Mouse (Mus musculus) small intestine, adult 2 months (tissue): Measurements from ENCODE around the gene Rtn4ip1. TPM values are rescaled to one million over a fixed set of nuclear protein-coding genes. Genes with fewer than 3 reads are reported as not detected.
"Not testable (repeated sequence)": the region's sequence is repeated elsewhere in the genome, so short reads cannot be mapped to it uniquely, and the experiment has no call there.

Source experiments
- H3K27ac ChIP-seq: fragments of 200-500 bp; 2 replicates; pipeline ENCODE4 v1.5.1; 2012; ENCODE audit warnings: low read depth, low read length, control low read depth, inconsistent platforms; ENCODE audit not compliant: insufficient read depth
- H3K27me3 ChIP-seq: fragments of 200-500 bp; 2 replicates; pipeline ENCODE4 v1.6.1; 2012; ENCODE audit warnings: mild to moderate bottlenecking, moderate library complexity, low read length, inconsistent platforms; ENCODE audit not compliant: control insufficient read depth, insufficient read depth
- H3K36me3 ChIP-seq: fragments of 200-500 bp; 2 replicates; pipeline ENCODE4 v1.6.1; 2012; ENCODE audit warnings: mild to moderate bottlenecking, low read length, control low read depth, inconsistent platforms; ENCODE audit not compliant: control insufficient read depth, insufficient read depth
- H3K4me1 ChIP-seq: fragments of 200-500 bp; 2 replicates; pipeline ENCODE4 v1.6.1; 2012; ENCODE audit warnings: low read length, inconsistent platforms, mixed read lengths; ENCODE audit not compliant: control insufficient read depth, insufficient read depth, insufficient read length
- H3K4me3 ChIP-seq: fragments of 200-500 bp; 2 replicates; pipeline ENCODE4 v1.5.1; 2012; ENCODE audit warnings: low read depth, mild to moderate bottlenecking, control low read depth, inconsistent platforms, low read length, moderate library complexity
- CTCF ChIP-seq: fragments of 200-500 bp; IDR thresholded peaks from 2 replicates; pipeline ENCODE4 v1.5.1; 2012; ENCODE audit warnings: low read depth, mild to moderate bottlenecking, control low read depth, inconsistent platforms, low read length, moderate library complexity, mixed read lengths; ENCODE audit not compliant: insufficient replicate concordance, insufficient read length; ENCODE audit errors: extremely low read depth
- POLR2A ChIP-seq: fragments of 200-500 bp; IDR thresholded peaks from 2 replicates; pipeline ENCODE4 v1.6.1; 2012; ENCODE audit warnings: low read depth, mild to moderate bottlenecking, control low read depth, inconsistent platforms, low read length, moderate library complexity
- WGBS: fragments of 180-500 bp; shearing (Covaris S2); methylation state at CpG from one replicate; pipeline ENCODE4 v1.1.7; 2018; 5-methylcytosine and 5-hydroxymethylcytosine counted together
- polyA plus RNA-seq: library from polyadenylated mRNA; depleted of rRNA; stranded (reverse); fragments of >200 nt; gene quantifications from 2 replicates; pipeline ENCODE4 v1.2.3, GENCODE M21; 2012

Rtn4ip1 gene
- polyA plus RNA-seq, 1 experiment = 5.1 TPM

GRCm38 (mm10) chr10:43980080-43980479 lies 78.5 kb downstream of the Rtn4ip1 start:
- peaks cover 7% of the 10 kb centered on the region for H3K36me3 ChIP-seq
- H3K27ac ChIP-seq = peak overlapping the region; percentile 76
- H3K4me1 ChIP-seq = peaks cover 27% of the 10 kb centered on the region
- TF ChIP-seq POLR2A = no peak
- TF ChIP-seq CTCF = no peak
- H3K4me3 ChIP-seq = no peak overlapping the region
- WGBS = 15% methylated on average over 1 of the region's 1 CpGs
- H3K27me3 ChIP-seq = no peaks in the 10 kb centered on the region

GRCm38 (mm10) chr10:43980742-43981141 lies 79.1 kb downstream of the Rtn4ip1 start:
- H3K4me3 ChIP-seq, H3K36me3 ChIP-seq, H3K27me3 ChIP-seq: not testable (repeated sequence)
- Histone ChIP-seq H3K27ac (peak overlapping the region; percentile 45), H3K4me1 (peaks cover 27% of the 10 kb centered on the region)
- WGBS = 71% methylated on average over 3 of the region's 3 CpGs

GRCm38 (mm10) chr10:43982470-43982869 lies 80.9 kb downstream of the Rtn4ip1 start:
- peaks cover 27% of the 10 kb centered on the region for H3K4me1 ChIP-seq
- H3K36me3 ChIP-seq = peaks cover 18% of the 10 kb centered on the region
- no peaks in the 10 kb centered on the region for H3K27me3 ChIP-seq
- no peak overlapping the region for H3K27ac ChIP-seq
- no peak overlapping the region for H3K4me3 ChIP-seq
- TF ChIP-seq POLR2A (no peak), CTCF (no peak)
- 95% methylated on average over 6 of the region's 6 CpGs for WGBS

- 25% methylated on average over 5 of the region's 5 CpGs for WGBS
- Histone ChIP-seq H3K27ac (peak overlapping the region; percentile 76), H3K4me1 (peaks cover 24% of the 10 kb centered on the region), H3K36me3 (peaks cover 20% of the 10 kb centered on the region), H3K27me3 (no peaks in the 10 kb centered on the region), H3K4me3 (no peak overlapping the region)
- TF ChIP-seq CTCF = no peak
- TF ChIP-seq POLR2A = no peak
Observed at GRCm38 (mm10) chr10:43983241-43983640, 81.6 kb downstream of the Rtn4ip1 start.

GRCm38 (mm10) chr10:43983866-43984265 lies 82.3 kb downstream of the Rtn4ip1 start:
- 78% methylated on average over 2 of the region's 2 CpGs for WGBS
- H3K27me3 ChIP-seq = no peaks in the 10 kb centered on the region
- H3K4me3 ChIP-seq = no peak overlapping the region
- peak overlapping the region; percentile 76 for H3K27ac ChIP-seq
- TF ChIP-seq CTCF (no peak), POLR2A (no peak)
- H3K36me3 ChIP-seq = peaks cover 22% of the 10 kb centered on the region
- peaks cover 18% of the 10 kb centered on the region for H3K4me1 ChIP-seq

GRCm38 (mm10) chr10:43991268-43991667 lies 89.7 kb downstream of the Rtn4ip1 start:
- H3K36me3 ChIP-seq = peaks cover 46% of the 10 kb centered on the region
- no peak overlapping the region for H3K4me3 ChIP-seq
- peaks cover 8% of the 10 kb centered on the region; the same call in 1 of the 2 replicates for H3K4me1 ChIP-seq
- H3K27ac ChIP-seq = no peak overlapping the region
- TF ChIP-seq POLR2A (no peak), CTCF (peak; percentile 27; the same call in 1 of the 2 replicates)
- H3K27me3 ChIP-seq = no peaks in the 10 kb centered on the region
- WGBS = 96% methylated on average over 5 of the region's 5 CpGs

GRCm38 (mm10) chr10:43992506-43992905 lies 90.9 kb downstream of the Rtn4ip1 start:
- 83% methylated on average over 5 of the region's 5 CpGs for WGBS
- Histone ChIP-seq H3K36me3 (peaks cover 45% of the 10 kb centered on the region), H3K4me1 (peaks cover 8% of the 10 kb centered on the region; the same call in 1 of the 2 replicates), H3K27ac (no peak overlapping the region), H3K4me3 (no peak overlapping the region), H3K27me3 (no peaks in the 10 kb centered on the region)
- TF ChIP-seq POLR2A = no peak
- no peak for TF ChIP-seq CTCF

- 61% methylated on average over 6 of the region's 6 CpGs for WGBS
- peaks cover 48% of the 10 kb centered on the region for H3K36me3 ChIP-seq
Observed at GRCm38 (mm10) chr10:43993198-43993597, 91.6 kb downstream of the Rtn4ip1 start.

More at GRCm38 (mm10) chr10:43993198-43993597, 91.6 kb downstream of the Rtn4ip1 start:
- H3K27ac ChIP-seq = no peak overlapping the region
- peaks cover 8% of the 10 kb centered on the region; the same call in 1 of the 2 replicates for H3K4me1 ChIP-seq
- no peak for TF ChIP-seq POLR2A
- TF ChIP-seq CTCF = no peak
- no peaks in the 10 kb centered on the region for H3K27me3 ChIP-seq
- no peak overlapping the region for H3K4me3 ChIP-seq
